Mouse (Mus musculus): ENCODE measurements around the gene Lcp2. TPM values are rescaled to one million over a fixed set of nuclear protein-coding genes. Genes with fewer than 3 reads are reported as not detected.

Lcp2 gene
- polyA plus RNA-seq, 1 experiment from 2014 or later = 2.8 TPM

DNA sequence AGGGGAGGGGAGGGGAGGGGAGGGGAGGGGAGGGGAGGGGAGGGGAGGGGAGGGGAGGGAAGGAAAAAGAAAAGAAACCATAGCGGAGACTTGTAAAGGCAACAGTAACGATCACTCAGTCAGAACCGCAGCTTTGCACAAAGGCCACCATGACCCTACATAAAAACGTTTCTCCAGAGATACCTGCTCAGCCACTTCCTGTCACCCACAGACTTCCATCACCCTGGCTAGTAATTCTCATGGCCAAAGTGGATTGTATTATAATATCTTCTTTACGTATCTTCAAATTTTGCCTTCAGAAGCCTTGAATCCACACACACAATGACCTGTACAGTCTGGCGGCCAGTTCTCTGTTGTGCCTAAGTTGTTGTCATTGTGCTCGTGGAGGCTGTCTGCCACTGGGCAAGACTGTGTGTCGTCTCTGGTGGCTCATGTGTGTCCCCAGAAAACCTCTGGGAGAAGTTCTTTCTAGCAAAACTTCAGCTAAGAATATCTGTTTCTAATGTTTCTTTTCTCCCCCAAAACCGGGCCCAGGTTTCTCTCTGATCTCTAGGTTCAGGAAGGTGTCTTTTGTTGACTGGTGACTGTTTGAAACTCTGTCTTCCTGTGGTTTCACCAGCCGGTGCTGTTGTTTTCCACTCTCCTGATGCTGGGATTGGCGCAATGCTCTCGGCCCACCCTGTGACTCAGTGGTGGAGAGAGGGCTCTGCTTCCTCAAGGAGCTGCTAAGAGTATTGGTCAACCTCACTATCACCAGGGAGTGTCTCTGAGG lies 37.2 kb upstream of the Lcp2 start:
- WGBS = 80% methylated on average over 12 of the region's 12 CpGs

DNA sequence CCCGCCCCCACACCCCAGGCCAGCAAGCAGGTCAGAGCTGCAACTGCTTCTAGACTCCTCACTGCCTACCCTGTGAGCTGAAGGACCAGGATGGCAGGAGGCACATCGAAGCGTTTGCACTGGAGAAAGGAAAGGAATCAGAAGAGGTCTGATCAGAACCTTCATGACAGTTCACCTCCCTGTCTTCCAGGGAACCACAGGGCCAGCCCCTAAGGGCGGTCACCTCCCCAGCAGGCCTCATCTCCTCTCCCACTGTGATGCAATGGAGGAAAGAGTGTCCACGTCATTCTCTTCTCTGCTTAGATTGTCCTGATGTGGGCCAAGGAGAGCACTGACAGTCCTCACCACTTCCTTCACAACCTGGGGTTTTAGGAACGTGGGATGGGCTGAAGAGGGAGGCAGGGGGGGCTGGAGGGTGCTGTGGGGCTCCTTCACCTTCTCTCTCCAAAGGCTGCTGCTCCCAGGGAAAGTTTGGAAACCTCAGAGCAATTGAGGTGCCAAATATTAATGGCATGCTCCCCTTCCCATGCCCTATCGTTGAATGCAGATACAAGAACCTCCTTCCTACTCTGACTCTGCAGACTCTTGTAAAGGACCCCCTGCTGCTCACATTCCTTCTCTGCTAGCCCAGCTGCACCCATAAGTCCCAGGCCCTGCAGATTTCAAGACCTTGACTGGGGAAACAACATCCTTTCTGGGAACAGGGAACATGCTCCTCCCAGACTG lies 36.4 kb upstream of the Lcp2 start:
- H3K4me3 ChIP-seq (ENCODE audit: low read depth, low read length) = no peak overlapping the region
- H3K4me1 ChIP-seq (replicated peaks; ENCODE audit: control insufficient read depth, insufficient read depth, low read length) = no peaks in the 10 kb centered on the region
- ATAC-seq (ENCODE audit: low FRiP score) (no peak), DNase-seq (ENCODE audit: low spot score) (no peak)
- no peak overlapping the region for H3K4me2 ChIP-seq (replicated peaks; ENCODE audit: low read depth, low read length)
- H3K27ac ChIP-seq (ENCODE audit: low read depth, low read length) = no peak overlapping the region
- H3K27me3 ChIP-seq (ENCODE audit: control insufficient read depth, insufficient read depth, low read length) = no peaks in the 10 kb centered on the region
- no peaks in the 10 kb centered on the region for H3K9me3 ChIP-seq (ENCODE audit: control insufficient read depth, low read length)
- no peak overlapping the region for H3K9ac ChIP-seq (ENCODE audit: low read depth, low read length)
- WGBS = 80% methylated on average over 7 of the region's 7 CpGs
- no peaks in the 10 kb centered on the region for H3K36me3 ChIP-seq (ENCODE audit: control insufficient read depth, insufficient read depth, low read length)

More for the DNA sequence above, 37.2 kb upstream of the Lcp2 start:
- no peak for DNase-seq (ENCODE audit: low spot score)
- Histone ChIP-seq H3K4me3 (ENCODE audit: low read depth, low read length) (no peak overlapping the region), H3K9me3 (ENCODE audit: control insufficient read depth, low read length) (no peaks in the 10 kb centered on the region), H3K4me1 (replicated peaks; ENCODE audit: control insufficient read depth, insufficient read depth, low read length) (no peaks in the 10 kb centered on the region), H3K9ac (ENCODE audit: low read depth, low read length) (no peak overlapping the region), H3K27me3 (ENCODE audit: control insufficient read depth, insufficient read depth, low read length) (no peaks in the 10 kb centered on the region), H3K4me2 (replicated peaks; ENCODE audit: low read depth, low read length) (no peak overlapping the region), H3K36me3 (ENCODE audit: control insufficient read depth, insufficient read depth, low read length) (no peaks in the 10 kb centered on the region), H3K27ac (ENCODE audit: low read depth, low read length) (no peak overlapping the region)
- no peak for ATAC-seq (ENCODE audit: low FRiP score)

DNA sequence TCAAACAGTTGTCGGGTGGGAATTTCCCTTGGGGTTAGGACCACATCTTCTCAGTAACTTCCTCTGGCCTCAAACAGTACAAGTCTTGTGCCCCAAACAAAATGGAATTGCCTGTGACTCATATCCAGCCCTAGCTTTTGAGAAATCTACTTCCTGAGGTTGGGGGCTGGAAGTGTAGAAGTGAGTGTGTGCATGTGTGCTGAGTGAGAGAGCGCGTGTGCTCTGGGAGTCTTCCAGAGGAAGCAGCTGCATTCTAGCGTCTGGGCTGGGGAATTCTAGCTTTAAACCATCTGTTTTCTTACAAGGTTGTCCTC lies 35.9 kb upstream of the Lcp2 start:
- DNase-seq (ENCODE audit: low spot score) (no peak), ATAC-seq (ENCODE audit: low FRiP score) (no peak)
- Histone ChIP-seq H3K4me2 (replicated peaks; ENCODE audit: low read depth, low read length) (no peak overlapping the region), H3K4me3 (ENCODE audit: low read depth, low read length) (no peak overlapping the region), H3K4me1 (replicated peaks; ENCODE audit: control insufficient read depth, insufficient read depth, low read length) (no peaks in the 10 kb centered on the region), H3K36me3 (ENCODE audit: control insufficient read depth, insufficient read depth, low read length) (no peaks in the 10 kb centered on the region), H3K27ac (ENCODE audit: low read depth, low read length) (no peak overlapping the region), H3K27me3 (ENCODE audit: control insufficient read depth, insufficient read depth, low read length) (no peaks in the 10 kb centered on the region), H3K9ac (ENCODE audit: low read depth, low read length) (no peak overlapping the region), H3K9me3 (ENCODE audit: control insufficient read depth, low read length) (no peaks in the 10 kb centered on the region)
- WGBS = 70% methylated on average over 4 of the region's 4 CpGs

DNA sequence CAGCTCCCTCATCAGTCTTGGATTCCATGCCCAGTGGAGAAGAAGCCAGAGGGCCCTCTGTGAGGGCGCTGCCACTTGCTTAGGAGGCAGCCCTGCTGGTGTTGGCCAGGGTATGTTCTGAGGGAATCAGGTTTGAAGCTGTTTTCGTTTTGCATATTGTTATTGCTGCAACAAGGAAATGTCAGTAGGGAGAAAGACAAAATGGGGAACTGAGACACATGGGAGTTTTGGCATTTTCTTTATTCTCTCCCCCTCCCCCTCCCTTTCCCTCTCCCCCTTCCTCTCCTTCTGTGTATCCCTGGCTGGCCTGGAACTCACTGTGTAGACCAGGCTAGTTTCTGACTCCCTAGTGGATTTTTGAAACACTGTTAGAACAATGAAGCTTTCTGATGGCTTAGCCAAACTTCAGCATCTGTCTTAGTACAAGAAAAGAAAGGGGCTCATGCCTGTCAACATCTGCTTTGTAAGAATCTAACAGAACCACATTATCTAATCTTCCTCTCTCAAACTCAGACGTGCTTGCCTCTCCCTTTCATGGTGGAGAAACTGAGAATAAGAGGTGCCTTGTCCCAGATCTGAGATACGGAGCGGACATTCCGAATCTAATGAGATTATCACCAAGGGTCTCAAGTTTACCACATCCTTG lies 34.6 kb upstream of the Lcp2 start:
- H3K9ac ChIP-seq (ENCODE audit: low read depth, low read length) = no peak overlapping the region
- H3K4me1 ChIP-seq (replicated peaks; ENCODE audit: control insufficient read depth, insufficient read depth, low read length) = no peaks in the 10 kb centered on the region
- 82% methylated on average over 6 of the region's 6 CpGs for WGBS
- H3K27me3 ChIP-seq (ENCODE audit: control insufficient read depth, insufficient read depth, low read length) = no peaks in the 10 kb centered on the region
- no peak overlapping the region for H3K4me3 ChIP-seq (ENCODE audit: low read depth, low read length)
- DNase-seq (ENCODE audit: low spot score) (no peak), ATAC-seq (ENCODE audit: low FRiP score) (no peak)
- no peaks in the 10 kb centered on the region for H3K9me3 ChIP-seq (ENCODE audit: control insufficient read depth, low read length)
- no peak overlapping the region for H3K27ac ChIP-seq (ENCODE audit: low read depth, low read length)
- no peaks in the 10 kb centered on the region for H3K36me3 ChIP-seq (ENCODE audit: control insufficient read depth, insufficient read depth, low read length)
- no peak overlapping the region for H3K4me2 ChIP-seq (replicated peaks; ENCODE audit: low read depth, low read length)

DNA sequence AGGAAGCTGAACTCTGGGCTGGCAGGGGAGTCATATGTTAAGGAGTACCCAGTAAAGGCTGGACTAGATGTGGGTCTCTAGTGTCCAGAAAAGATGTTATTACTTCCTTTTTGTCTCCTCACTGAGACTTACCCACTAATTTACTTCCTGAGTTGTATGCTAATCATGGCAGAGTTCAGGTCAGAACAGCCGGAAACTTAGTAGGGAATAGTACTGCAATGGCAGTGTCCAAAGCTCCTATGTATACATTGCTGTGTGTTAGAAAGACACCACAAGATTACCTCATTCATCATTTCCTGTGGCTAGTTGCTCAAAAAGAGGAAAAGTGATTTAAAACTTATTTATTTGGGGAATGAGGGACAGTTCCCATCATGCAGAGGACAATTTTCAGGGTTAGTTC lies 21.6 kb upstream of the Lcp2 start:
- Histone ChIP-seq H3K27ac (ENCODE audit: low read depth, low read length) (no peak overlapping the region), H3K4me3 (ENCODE audit: low read depth, low read length) (no peak overlapping the region), H3K4me2 (replicated peaks; ENCODE audit: low read depth, low read length) (no peak overlapping the region), H3K4me1 (replicated peaks; ENCODE audit: control insufficient read depth, insufficient read depth, low read length) (no peaks in the 10 kb centered on the region), H3K9me3 (ENCODE audit: control insufficient read depth, low read length) (no peaks in the 10 kb centered on the region), H3K27me3 (ENCODE audit: control insufficient read depth, insufficient read depth, low read length) (no peaks in the 10 kb centered on the region), H3K9ac (ENCODE audit: low read depth, low read length) (no peak overlapping the region), H3K36me3 (ENCODE audit: control insufficient read depth, insufficient read depth, low read length) (no peaks in the 10 kb centered on the region)
- 96% methylated on average over 1 of the region's 1 CpGs for WGBS
- ATAC-seq (ENCODE audit: low FRiP score) (no peak), DNase-seq (ENCODE audit: low spot score) (no peak)

DNA sequence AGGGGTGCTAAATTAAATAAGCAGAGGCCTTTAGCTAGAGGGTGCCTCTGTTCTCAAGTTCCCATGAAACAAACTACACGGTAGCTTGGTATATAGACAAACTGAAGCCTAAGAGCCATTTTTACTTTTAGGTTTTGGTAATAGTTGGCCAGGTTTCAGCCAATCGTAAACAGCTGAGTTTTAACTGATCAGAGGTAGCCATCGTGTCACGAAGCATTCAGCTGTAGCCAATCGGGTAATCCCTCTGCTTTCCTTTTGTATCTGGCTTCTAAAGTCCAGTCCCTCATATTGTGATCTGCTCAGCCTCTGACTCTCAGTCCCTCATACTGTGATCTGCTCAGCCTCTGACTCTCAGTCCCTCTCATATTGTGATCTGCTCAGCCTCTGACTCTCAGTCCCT lies 17.1 kb upstream of the Lcp2 start:
- Histone ChIP-seq H3K27ac (ENCODE audit: low read depth, low read length) (no peak overlapping the region), H3K36me3 (ENCODE audit: control insufficient read depth, insufficient read depth, low read length) (no peaks in the 10 kb centered on the region), H3K27me3 (ENCODE audit: control insufficient read depth, insufficient read depth, low read length) (no peaks in the 10 kb centered on the region), H3K4me3 (ENCODE audit: low read depth, low read length) (no peak overlapping the region), H3K9me3 (ENCODE audit: control insufficient read depth, low read length) (no peaks in the 10 kb centered on the region), H3K9ac (ENCODE audit: low read depth, low read length) (no peak overlapping the region), H3K4me1 (replicated peaks; ENCODE audit: control insufficient read depth, insufficient read depth, low read length) (no peaks in the 10 kb centered on the region), H3K4me2 (replicated peaks; ENCODE audit: low read depth, low read length) (no peak overlapping the region)
- 78% methylated on average over 5 of the region's 5 CpGs for WGBS
- DNase-seq (ENCODE audit: low spot score) = no peak
- ATAC-seq (ENCODE audit: low FRiP score) = no peak

DNA sequence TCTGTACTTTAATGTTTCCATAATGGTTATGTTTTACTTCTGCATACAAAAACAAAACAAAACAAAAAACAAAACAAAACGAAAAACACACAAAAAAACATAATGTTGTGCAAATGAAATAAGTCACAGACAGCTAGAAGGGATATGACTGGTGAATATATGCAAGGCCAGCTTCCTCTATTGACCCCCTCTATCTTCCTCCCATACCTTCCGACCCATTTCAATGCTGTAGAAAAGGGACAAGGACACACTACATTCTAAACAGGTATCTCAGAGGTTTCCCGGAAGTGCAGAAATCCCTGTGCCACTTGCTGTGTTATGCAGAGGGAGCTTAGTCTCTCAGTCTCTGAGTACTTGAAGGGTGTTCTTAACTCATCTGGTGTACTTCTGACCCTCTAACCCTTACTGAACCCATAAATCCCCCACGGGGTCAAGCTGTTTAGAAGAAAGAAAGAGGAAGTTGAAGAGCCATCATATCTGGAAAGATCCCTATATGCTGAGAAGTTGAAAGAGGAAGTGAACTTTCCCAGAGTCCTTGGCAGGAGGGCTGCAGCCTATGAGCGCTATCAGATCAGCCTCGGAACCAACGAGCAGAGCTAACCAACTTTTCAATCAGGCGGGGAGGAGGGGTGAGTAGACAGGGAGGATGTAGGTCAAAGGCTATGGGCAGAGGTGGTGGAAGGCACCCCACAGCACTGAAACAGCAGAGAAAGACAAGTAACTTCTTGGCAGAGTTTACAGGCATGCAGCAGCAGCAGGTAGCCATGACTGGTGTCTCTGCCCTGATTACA lies 15.5 kb upstream of the Lcp2 start:
- Histone ChIP-seq H3K9me3 (ENCODE audit: control insufficient read depth, low read length) (no peaks in the 10 kb centered on the region), H3K4me1 (replicated peaks; ENCODE audit: control insufficient read depth, insufficient read depth, low read length) (no peaks in the 10 kb centered on the region), H3K27ac (ENCODE audit: low read depth, low read length) (no peak overlapping the region), H3K4me2 (replicated peaks; ENCODE audit: low read depth, low read length) (no peak overlapping the region), H3K36me3 (ENCODE audit: control insufficient read depth, insufficient read depth, low read length) (no peaks in the 10 kb centered on the region), H3K27me3 (ENCODE audit: control insufficient read depth, insufficient read depth, low read length) (no peaks in the 10 kb centered on the region), H3K4me3 (ENCODE audit: low read depth, low read length) (no peak overlapping the region), H3K9ac (ENCODE audit: low read depth, low read length) (no peak overlapping the region)
- no peak for ATAC-seq (ENCODE audit: low FRiP score)
- 67% methylated on average over 8 of the region's 8 CpGs for WGBS
- no peak for DNase-seq (ENCODE audit: low spot score)

DNA sequence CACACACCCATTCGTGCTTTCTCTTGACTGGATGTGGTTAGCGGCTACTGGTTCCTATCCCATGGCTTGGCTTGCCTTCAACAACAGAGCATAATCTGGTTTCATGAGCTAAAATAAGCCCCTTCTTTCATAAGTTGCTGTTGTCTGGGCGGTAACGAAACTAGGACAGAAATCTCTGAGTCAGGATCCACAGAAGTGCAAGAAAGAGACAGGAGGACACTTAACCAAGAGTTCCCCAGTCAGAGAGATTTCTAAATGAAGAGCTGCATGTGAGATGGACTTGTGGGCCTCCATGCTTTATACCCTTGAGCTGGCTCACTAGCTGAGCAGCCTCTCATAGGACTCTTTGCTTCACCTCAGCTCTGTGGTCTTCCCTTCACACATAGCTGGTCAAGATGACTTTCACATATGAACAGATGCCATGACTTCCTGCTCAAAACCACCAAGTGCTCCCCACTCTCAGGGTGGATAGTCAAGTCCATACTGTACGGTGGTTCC lies 12.7 kb upstream of the Lcp2 start:
- H3K27me3 ChIP-seq (ENCODE audit: control insufficient read depth, insufficient read depth, low read length) = no peaks in the 10 kb centered on the region
- WGBS = 91% methylated on average over 5 of the region's 5 CpGs

More for the DNA sequence above, 12.7 kb upstream of the Lcp2 start:
- H3K4me1 ChIP-seq (replicated peaks; ENCODE audit: control insufficient read depth, insufficient read depth, low read length) = no peaks in the 10 kb centered on the region
- no peak overlapping the region for H3K4me3 ChIP-seq (ENCODE audit: low read depth, low read length)
- H3K9ac ChIP-seq (ENCODE audit: low read depth, low read length) = no peak overlapping the region
- ATAC-seq (ENCODE audit: low FRiP score) (no peak), DNase-seq (ENCODE audit: low spot score) (no peak)
- no peaks in the 10 kb centered on the region for H3K36me3 ChIP-seq (ENCODE audit: control insufficient read depth, insufficient read depth, low read length)
- H3K4me2 ChIP-seq (replicated peaks; ENCODE audit: low read depth, low read length) = no peak overlapping the region
- no peaks in the 10 kb centered on the region for H3K9me3 ChIP-seq (ENCODE audit: control insufficient read depth, low read length)
- H3K27ac ChIP-seq (ENCODE audit: low read depth, low read length) = no peak overlapping the region

All from hindbrain, embryonic 11.5 days (tissue).